Mouse (Mus musculus): Measurements from ENCODE around the gene Chn2.

DNA sequence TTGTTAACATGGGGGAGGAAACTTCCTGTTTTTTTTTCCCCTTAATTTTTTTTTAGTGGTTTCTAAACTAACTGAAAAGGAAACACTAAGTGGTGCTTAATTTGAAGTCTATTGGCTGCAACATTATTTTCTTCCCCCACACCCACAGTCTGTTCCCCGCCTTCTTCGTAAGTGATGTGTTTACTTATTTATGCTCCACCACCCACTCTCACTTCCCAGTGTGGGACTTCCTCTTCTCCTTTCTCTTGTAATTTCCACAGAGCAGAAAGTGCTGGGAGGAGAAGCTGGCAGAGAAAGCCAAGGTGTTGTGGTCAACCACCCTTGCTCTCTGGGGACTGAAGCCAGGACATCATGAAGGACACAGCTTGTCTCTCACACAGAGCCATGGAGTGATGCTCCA is 43.2 kb downstream of the Chn2 start:
- no peak for TF ChIP-seq TAL1 (IDR thresholded peaks at IDR 0.05; ENCODE audit: low read length)
- TF ChIP-seq GATA1 (IDR thresholded peaks at IDR 0.05; ENCODE audit: low read length) = no peak

Measured in erythroblast, embryonic 14.5 days (primary cell).